Mouse (Mus musculus) stomach, postnatal 0 days (tissue): ENCODE measurements around the gene 5330417H12Rik.

Experiments
- CTCF ChIP-seq: IDR thresholded peaks from 2 replicates; pipeline ENCODE4 v1.5.1; 2016; ENCODE audit warnings: antibody characterized with exemption, low read depth, mild to moderate bottlenecking, moderate library complexity
- EP300 ChIP-seq: optimal IDR thresholded peaks from 2 replicates; pipeline ENCODE3; 2016; ENCODE audit warnings: antibody characterized with exemption

DNA sequence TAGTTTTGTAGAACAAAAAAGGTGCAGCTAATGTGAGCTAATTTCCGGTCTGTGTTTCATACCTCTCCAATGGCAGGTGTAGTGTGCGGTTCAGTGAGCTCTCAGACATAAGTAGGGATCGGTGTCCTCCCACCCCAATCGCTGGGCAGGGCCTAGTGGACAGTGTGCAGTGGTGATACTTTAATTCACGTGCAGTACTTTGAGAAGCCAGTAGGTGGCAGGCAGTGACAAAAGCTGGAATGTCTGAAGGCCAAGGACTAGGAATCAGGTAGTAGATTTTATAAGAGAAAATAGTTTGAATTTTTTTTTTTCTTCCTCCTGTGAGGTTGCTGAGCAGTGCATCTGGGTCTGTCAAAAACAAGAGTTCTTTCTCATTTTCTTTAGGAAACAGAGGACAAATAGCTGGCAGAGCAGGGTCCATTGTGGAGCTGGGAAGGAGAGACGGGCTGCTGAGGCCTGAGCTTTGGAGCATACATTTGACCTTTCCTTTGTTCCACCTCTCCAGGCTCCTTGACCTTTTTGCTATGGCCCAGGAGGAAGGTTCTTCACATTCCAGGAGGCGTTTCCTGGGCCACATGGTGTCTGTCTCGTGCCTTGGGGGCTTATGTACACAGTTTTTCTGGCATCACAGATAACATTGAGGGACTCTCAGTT, 36.4 kb upstream of the 5330417H12Rik start:
- TF ChIP-seq CTCF (peak; percentile 97), EP300 (no peak)
